Mouse (Mus musculus): ENCODE results near the gene Fam32a.

The Fam32a gene

DNA sequence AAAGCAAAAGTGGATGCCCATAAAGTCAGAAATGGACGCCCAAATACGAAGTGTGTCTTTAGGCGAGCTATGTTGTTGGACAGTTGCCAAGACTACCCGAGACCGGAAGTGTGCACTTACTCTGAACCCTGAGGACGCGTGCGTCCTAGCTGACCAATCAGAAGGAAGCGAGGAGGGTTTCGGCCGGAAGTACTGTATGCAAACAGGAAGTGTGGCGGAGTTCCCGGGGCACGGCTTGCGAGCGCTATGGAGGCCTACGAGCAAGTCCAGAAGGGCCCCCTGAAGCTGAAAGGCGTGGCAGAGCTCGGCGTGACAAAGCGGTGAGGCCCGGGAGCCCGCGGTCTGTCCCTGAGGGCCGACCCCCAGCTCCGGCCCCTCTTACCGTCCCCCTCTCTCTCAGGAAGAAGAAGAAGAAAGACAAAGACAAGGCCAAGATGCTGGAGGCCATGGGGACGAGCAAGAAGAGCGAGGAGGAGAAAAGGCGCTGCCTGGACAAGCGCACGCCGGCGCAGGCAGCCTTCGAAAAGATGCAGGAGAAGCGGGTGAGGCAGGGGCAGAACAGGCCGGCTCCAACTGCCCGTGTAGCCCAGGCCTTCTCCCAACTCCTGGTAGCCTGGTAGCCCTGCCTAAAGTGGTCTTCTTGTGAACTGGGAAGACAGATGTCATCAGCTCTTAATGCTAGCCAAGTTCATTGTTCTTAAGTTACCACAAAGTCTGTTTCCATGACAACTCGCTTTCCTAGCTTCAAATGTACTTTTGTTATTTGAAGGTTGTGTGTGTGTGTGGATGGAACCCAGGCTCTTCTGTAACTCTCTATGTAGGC is at the start of gene Fam32a:
TSS of gene Fam32a (plus strand) at position 190 of the 823 bp plus-strand sequence.
- peak; percentile 90 for DNase-seq (ENCODE audit: low read depth)

DNA sequence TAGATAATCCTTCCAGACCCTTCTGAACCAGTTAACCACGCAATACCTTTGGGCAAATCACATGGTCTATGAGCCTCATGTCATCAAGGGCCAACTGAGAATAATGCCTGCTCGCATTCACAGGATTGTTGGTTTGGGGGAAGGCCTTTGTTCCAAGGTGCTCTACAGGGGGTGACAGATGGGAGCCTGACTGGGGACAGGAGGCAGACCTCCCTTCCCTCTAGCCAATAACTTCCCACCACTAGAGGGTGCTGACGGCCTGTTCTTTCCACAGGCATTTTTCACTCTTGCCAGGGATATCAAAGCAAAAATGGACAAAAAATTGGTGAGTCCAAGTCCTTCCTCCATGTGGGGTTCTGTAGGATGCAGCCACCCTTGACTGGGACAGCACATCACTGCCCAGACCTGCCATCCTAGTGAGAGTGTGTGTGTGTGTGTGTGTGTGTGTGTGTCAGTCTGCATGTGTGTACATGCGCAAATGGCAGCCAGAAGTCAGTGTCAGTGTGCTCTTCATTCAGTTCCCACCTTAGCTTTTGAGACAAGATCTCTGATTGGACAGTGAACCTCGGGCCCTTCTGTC is 42.1 kb upstream of the Fam32a start:
- peak; percentile 33 for DNase-seq (ENCODE audit: low read depth)

DNA sequence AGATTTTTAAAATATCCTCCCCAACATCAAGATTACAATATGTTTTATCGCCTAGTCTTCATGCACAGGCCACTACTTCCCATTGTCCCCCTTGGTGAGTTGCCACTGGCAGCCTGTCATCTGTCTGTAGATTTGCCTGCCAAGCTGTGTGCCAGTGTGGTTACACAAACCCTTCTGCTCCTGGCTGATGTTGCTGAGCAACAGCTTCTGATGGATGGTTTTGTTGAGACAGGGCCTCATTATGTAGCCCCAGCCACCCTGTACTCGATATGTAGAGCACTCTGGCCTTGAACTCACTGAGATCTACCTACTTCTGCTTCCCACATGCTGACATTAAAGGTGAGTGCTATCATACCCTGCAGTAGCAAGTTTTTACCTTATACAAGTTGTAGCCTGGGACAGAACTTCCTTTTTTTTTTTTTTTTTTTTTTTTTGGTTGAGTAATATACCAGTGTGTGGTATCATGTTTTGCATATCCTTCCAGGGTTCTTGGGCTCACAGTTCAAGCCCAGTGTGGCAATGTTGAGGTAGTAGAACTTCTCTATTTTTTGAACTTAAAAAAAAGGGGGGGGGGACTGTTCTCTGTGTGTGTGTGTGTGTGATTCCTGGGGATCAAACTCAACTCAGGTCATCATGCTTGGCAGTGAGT is 35.9 kb upstream of the Fam32a start:
- no peak for DNase-seq (ENCODE audit: low read depth)

DNA sequence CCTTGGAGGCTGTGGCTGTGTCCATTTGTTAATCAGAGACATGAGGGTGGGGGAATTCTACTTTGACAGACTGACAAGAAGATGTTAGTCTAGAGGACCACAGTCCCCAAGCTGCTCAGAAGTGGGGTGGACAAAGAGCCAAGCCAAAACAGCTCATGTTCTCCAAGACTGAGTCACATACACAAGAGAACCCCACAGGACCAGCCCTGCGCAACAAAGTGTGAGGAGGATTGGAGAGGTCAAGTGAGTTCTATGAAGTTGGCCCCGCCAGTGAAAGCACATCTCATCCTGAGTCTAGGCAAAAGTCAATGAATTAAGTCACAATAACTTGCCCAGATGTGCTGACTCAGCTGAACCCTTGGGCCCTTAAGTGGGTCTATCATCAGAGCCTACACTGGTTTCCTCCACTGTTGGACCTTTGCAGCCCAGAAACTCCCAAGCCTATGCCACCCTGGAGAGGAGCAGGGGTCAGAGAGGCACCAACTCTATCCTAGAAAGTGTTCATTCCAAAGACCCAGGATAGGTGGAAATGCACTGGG is 31.7 kb upstream of the Fam32a start:
- no peak for DNase-seq (ENCODE audit: low read depth)

DNA sequence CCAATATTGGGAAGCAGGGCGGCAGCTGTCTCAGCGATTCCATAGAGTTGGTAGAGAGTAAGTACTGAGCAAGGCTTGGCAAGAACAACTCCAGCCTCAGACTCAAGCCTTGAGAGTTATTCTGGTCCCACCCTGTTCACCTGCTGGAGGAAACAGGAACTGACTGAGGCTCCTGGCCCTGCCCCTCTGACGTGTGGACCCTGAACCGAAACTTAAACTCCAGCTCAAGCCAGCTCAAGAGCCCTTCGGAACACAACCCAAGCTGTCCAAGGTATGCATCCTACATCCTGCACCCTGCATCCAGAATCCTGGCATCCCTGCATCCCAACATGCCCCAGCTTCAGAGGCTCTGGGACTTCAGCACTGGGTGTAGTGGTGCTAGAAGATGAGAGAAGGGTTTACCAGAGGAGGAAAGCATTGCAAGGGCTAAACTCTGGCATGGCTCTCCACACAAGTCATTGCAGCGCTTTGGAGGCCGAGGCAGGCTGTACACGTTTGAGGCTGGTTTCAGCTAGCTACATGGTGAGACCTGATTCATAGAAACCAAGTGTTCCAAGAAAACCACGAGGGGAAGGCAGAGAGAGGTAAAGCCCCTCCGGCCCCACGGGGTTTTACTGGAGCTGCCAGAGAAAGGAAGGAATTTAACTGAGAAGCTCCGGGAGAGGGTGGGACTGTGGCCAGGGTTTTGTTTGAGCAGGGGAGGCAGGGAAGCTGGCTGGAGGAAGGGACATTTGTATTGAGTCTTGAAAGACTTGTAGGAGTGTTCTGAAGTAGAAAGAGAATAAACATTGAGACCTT is 29.9 kb upstream of the Fam32a start, which contains the start of gene Hsh2d:
TSS of gene Hsh2d (plus strand) at position 222 of the 798 bp plus-strand sequence.
- no peak for DNase-seq (ENCODE audit: low read depth)

DNA sequence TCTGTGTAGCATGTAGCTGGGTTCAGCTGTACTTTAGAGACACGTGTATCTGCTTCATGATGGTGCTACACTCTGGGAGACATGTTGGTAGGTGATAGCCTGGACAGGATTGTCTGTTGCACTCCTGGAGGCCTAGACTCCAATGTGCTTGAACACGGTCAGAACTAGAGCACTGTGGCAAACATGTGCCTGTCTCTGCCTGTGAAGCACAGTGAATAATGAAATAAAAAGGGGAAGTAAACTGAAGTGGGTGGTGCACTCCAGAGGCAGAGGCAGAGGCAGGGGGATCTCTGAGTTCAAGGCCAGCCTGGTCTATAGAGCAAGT is 29.4 kb upstream of the Fam32a start:
- DNase-seq (ENCODE audit: low read depth): no peak

DNA sequence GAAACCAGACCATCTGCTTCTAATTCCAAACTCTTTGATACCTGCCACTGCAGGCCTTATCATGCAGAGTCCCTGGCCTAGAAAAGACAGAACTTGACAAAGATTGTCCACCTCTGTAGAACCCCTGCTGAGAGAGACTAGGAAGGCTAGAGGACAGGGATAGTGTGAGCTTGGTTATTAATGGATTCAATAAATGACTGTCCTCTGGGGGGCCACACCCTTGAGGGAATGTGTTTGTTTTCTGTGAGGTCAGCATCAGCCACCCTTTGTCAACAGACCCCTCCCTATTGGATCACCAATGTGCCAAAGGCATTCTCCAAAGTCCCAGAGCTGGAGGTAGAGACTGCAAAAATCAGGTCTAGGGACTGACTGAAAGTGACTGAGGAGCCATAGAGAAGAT is 27.5 kb upstream of the Fam32a start:
- DNase-seq (ENCODE audit: low read depth): no peak

DNA sequence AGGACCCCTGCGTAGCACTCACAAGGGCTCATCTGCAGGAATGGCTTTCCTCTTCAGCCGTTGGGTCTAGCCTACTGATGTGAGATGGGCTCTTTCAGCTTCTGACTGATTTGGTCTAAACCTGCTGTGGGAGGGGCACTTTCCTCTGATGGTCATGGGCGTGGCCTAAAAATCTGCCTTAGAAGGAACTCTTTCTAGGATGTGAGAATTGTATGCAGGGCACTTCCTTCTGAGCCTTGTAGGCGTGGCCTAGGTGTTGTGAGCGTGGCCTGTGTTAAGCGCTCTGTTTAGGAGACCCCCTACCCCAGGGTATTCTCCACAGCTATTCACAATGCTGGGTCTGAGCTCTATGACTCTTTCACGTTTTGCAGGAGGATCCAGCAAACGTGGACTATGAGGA is 21.5 kb upstream of the Fam32a start:
- DNase-seq (ENCODE audit: low read depth): no peak

DNA sequence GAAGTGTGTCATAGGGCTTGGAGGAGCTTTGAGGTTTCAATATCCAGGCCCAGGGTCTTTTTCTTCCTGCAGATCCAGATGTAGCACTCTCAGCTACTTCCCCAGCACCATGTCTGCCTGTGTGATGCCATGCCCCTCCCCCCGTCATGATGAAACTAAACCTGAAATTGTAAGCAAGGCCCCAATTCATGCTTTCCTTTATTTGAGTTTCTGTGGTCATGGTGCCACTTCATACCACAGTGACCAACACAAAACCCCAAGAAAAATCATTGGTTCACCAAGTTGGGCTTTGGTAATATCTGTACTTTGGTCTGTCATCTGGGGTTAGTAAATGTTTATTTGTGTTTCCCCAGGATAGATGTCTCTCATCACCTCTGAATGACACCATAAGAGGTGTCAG is 10.9 kb upstream of the Fam32a start:
- no peak for DNase-seq (ENCODE audit: low read depth)

DNA sequence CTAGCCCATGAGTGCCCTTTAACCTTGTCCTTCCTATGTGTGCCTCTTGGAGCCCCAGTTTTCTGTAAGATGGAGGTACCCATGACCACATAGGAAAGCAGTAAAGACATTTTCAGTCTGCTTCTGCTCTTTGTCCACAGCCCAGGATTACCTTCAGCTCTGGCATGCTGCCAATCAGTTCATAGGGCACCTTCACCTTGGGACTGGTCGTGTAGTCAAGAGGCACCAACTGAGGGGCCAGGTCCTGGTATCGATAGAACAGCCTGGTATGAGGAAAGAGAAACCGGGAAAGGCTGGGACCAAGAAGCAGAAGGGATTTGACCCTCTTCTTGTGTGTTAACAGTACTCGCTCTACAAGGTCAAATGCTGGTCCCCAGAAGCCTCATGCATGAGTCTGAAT is 9.3 kb upstream of the Fam32a start:
- DNase-seq (ENCODE audit: low read depth): no peak

DNA sequence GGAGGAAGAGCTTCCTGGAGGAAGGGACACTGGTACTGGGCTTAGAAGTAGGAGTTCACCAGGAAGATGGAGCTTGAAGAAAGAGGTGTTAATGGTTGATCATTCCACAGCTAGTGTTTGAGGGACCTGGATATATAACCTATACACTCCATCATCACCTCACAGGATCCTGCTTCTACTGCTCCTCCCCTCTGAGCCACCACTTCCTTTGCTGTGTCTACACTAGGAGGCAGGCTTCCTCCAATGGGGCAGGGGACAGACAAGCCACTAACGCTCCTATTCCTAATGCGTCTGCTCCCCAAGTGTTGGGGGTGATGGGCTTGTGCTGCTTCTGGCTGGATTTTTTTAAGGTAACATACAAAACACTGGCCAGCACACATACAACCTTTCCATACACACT is 8.8 kb upstream of the Fam32a start:
- DNase-seq (ENCODE audit: low read depth): no peak

DNA sequence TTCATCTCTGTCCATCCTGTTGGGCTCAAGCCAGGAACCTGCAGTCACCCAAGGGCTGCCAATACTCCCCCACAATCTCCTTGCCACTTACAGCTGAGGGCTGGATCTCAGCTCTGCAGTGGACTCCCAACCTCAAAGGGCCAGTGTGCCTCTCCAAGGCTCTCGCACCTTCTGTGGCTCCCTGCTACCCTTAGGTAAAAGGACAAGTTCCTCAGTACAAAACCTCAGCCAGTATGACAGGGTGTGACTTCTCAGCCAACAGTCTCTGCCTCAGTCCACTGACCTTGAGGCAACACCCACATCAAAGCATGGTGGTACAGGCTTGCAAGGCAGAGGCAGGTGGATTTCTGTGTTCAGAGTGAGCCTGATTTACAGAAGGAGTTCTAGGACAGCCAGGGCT is 7.7 kb upstream of the Fam32a start:
- no peak for DNase-seq (ENCODE audit: low read depth)

DNA sequence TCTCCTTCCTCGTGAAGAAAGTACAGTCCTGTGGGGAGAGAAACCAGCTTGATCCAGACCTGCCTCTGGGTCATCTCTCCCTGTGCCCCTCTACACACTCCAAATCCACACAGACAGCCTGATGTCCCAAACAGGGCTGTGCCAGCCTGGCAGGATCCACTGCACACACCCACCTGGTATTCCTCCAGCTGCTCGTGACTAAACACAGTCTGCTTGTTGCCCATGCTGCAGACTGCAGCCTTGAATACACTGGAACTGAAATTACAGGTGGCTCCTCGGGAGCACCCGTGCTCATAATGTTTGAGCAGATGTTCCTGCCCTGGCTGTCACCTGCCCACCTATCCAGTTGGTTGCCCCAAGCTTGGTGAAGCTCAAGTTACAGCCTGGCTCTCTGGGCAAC is 6.8 kb upstream of the Fam32a start, which contains the start of gene Cib3:
TSS of gene Cib3 (minus strand) at position 87 of the 400 bp plus-strand sequence.
- no peak for DNase-seq (ENCODE audit: low read depth)

DNA sequence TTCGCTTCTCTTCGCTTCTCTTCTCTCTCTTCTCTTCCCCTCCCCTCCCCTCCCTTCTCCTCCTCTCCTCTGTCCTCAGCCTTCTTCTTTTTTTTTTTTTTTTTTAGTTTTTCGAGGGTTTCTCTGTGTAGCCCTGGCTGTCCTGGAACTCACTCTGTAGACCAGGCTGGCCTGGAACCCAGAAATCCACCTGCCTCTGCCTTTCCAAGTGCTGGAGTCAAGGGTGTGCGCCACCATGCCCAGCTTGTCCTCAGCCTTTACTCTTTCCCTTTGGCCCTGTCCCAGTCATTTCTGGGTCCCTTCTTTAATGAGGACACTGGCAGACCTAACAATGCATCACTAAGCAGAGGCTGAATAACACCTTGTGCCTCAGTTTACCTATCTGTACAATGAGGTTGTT is 6.0 kb upstream of the Fam32a start, which contains the start of gene Gm11034:
TSS of gene Gm11034 (minus strand) at position 101 of the 400 bp plus-strand sequence.
- DNase-seq (ENCODE audit: low read depth): no peak

DNA sequence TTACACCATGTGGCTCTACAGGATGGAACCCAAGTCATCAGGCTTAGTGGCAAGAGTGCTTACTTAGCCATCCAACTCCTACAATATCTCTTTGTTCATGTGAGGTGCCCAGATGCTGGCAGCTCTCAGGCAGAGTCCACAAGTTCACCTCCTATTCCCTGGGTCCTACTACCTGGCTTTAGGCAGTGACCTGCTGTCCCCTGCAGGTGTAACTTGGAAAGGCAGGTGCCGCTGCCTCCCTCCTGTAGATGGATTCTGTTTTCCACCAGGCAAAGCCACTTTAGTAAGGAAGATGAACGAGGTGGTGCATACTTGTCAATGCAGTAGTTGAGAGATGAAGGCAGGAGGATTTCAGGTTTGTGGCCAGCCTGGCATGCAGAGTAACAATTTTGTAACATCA is 4.5 kb upstream of the Fam32a start:
- no peak for DNase-seq (ENCODE audit: low read depth)

DNA sequence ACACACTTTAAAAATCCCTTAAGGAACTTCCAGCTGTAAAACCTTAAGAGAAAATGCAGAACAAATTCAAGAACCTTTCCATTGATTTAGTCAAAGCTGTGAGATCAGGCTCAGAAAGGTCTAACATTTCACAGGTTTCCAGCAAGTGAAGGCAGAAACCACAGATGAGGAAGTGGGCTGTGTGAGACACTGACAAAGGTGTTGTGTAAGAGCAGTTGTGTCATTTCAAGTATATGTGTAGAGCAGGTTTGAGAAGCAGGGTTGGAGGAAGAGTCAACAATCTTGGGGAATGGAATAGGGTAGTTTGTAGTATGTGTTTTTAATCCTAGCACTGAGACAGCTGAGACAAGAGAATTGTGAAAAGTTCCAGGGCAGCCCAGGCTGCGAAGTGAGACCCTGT is 3.7 kb upstream of the Fam32a start:
- no peak for DNase-seq (ENCODE audit: low read depth)

DNA sequence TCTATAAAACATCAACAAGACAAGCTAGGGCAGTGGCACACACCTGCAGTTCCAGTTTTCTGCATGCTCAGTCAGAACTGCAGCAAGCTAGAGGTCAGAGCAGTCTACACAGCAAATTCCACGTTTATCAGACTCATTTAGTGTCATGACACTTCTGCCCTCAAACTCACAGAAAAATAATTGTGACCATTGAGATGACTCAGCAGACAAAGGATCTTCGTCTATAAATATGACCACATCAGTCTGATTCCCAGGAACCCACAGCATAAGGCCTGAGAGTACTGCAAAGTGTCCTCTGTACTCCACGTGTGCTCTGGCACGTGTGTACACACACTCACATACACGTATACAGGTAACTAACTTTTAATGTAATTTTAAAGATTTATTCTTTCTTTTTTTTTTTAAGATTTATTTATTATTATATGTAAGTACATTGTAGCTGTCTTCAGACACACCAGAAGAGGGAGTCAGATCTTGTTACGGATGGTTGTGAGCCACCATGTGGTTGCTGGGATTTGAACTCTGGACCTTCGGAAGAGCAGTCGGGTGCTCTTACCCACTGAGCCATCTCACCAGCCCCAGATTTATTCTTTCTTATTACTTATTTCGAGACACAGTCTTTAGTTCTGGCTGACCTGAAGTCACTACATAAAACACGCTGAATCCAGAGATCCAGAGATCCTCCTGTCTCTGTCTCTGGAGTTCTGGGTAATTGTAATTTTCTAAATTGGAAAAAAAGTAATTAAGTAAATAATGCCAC is 569 bp upstream of the Fam32a start:
- DNase-seq (ENCODE audit: low read depth): no peak

DNA sequence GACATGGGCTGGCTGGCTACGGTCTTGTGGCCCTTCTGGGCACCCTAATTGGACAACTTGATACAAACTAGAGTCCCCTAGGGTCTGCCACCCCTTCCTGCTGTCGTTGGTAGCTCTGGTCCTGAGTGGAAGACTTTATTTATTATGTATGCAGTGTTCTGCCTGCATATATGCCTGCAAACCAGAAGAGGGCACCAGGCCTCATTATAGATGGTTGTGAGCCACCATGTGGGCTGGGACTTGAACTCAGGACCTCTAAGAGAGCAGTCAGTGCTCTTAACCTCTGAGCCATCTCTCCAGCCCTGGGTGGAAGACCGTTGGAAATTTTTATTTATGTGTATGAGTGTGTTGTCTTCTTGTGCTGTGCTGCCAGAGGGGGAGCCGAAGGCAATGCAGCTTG is 1.2 kb downstream of the Fam32a start:
- no peak for DNase-seq (ENCODE audit: low read depth)

DNA sequence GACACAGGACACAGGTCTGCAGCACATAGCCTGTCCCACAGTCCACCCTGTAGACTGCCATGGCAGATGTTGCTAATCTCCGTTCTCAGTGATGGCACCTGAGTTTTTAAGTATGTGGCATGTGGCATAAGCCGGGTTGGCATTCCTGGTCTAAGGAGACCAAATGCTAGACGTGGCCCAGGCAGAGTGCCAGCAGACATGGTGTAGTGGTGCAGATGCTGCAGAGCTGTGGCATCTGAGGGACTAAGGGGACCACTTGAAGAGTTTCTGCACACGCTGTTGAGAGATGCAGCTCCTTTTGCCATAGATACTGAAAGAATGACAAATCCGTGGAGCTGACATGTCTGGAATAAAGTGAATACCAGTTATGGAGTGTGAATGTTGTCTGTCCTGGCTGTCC is 3.1 kb downstream of the Fam32a start:
- DNase-seq (ENCODE audit: low read depth): no peak

DNA sequence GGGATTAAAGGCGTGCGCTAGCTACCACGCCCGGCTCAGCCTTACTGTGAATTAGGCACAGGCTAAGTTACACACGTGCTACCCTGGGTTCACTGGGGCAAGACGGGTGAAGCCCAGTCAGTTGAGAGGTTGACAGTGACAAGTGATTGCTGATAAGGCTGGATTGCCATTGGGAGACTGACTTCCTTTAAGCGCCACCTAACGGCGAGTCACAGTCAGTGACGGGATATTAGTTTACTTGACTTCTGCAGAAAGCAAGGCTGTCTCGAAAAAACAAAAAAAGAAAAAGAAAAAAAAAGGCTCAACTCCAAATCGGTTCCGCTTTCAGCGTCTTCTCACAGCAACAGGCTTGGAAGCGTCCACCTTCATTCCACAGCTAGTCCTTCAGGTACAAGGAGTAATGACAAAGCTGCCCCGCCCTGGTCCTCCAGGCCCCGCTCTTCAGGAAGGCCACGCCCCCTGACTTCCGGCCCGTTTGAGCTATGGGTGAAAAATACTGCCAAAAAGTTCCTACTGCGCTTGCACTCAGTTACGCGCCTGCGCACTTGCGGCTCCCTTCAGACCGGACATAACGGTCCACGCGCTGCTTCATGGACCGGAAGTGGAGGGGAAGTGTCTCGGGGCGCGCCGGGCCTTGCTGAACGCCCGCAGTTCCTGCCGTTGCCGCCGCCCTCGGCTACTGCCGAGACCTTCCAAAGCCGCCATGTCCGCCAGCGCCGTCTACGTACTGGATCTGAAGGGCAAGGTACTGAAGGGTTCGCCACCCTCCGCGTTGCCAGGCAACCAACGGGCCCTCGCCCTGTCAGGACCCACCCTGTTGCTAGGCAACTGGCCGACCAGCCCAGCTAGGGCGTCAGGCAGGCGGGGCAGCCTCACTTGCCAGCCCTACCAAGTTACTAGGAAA is 20.2 kb downstream of the Fam32a start, which contains the start of gene Ap1m1:
TSS of gene Ap1m1 (plus strand) at position 520 of the 904 bp plus-strand sequence.
- DNase-seq (ENCODE audit: low read depth): peak; percentile 98

All from fibroblast of lung, adult 2 months (primary cell).